ENCODE assay signal across 21 mouse cellular contexts in the genomic region with DNA sequence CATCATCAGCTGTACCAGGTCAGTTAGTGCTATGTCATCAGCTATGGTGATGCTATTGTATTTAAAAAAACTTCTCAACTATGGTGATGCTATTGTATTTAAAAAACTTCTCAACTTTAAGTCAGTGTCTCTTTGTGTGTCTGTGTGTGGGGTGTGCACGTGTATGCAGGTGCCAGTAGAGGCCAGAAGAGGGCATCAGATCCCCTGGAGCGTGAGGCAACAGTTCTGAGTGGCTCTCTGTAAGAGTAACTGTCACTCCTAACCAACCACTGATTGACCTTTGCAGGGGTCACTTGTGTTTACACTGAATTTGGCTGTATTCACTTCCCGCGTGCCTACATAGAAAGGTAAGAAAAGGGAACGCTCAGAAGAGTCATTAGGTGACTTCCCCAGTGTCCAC. TPM values are rescaled to one million over a fixed set of nuclear protein-coding genes. Genes with fewer than 3 reads are reported as not detected.
A peak's percentile ranks its signal among the peaks of the same experiment; 100 is the strongest.
DNase-seq lines count a peak whose midpoint lies in the region; ATAC-seq and TF ChIP-seq lines count a peak whose summit lies in the region.
"Had no signal": no experiment of that assay in that cellular context is flagged by ENCODE, and none has a peak within 500 bp of the region (broad histone marks: within the 10 kb centered on the region; RNA-seq: fewer than 3 reads in every experiment).

No protein-coding gene starts in this region.

- WGBS in hindbrain, postnatal 0 days, result 94% methylated on average over 5 of the region's 5 CpGs
- WGBS in hindbrain, embryonic 11.5 days, result 82% methylated on average over 5 of the region's 5 CpGs
- WGBS in liver, postnatal 0 days (ENCODE audit: insufficient replicate concordance), result 78% methylated on average over 5 of the region's 5 CpGs
- 83% methylated on average over 5 of the region's 5 CpGs for WGBS in liver, embryonic 12.5 days (ENCODE audit: insufficient replicate concordance)
- WGBS in bone marrow, adult 2 months, result 86% methylated on average over 5 of the region's 5 CpGs
- WGBS in cerebellum, adult 2 months, result 94% methylated on average over 5 of the region's 5 CpGs

- H3K4me2 ChIP-seq in hindbrain, postnatal 0 days (ENCODE audit: low read depth, low read length), result no peak overlapping the region
- no peak overlapping the region for H3K4me2 ChIP-seq in hindbrain, embryonic 11.5 days (replicated peaks; ENCODE audit: low read depth, low read length)
- H3K4me2 ChIP-seq in liver, postnatal 0 days (ENCODE audit: low read depth, low read length), result no peak overlapping the region
- H3K4me2 ChIP-seq in liver, embryonic 12.5 days, result no peak overlapping the region
- H3K4me2 ChIP-seq: embryonic facial prominence, embryonic 13.5 days; heart, embryonic 15.5 days; hindbrain, embryonic 12.5 days; midbrain, embryonic 13.5 days; stomach, embryonic 15.5 days had no signal

- peaks cover 44% of the 10 kb centered on the region for H3K36me3 ChIP-seq in hindbrain, postnatal 0 days (ENCODE audit: insufficient read depth, low read length)
- H3K36me3 ChIP-seq in hindbrain, embryonic 11.5 days (ENCODE audit: control insufficient read depth, insufficient read depth, low read length), result peaks cover 15% of the 10 kb centered on the region
- peaks cover 30% of the 10 kb centered on the region for H3K36me3 ChIP-seq in liver, postnatal 0 days (replicated peaks; ENCODE audit: insufficient read depth, low read length)
- peaks cover 54% of the 10 kb centered on the region for H3K36me3 ChIP-seq in liver, embryonic 12.5 days
- peaks cover 57% of the 10 kb centered on the region for H3K36me3 ChIP-seq in E14TG2a.4 (ENCODE audit: insufficient read depth, low read length)

- no peak overlapping the region for H3K27ac ChIP-seq in hindbrain, postnatal 0 days
- no peak overlapping the region for H3K27ac ChIP-seq in hindbrain, embryonic 11.5 days (ENCODE audit: low read depth, low read length)
- no peak overlapping the region for H3K27ac ChIP-seq in liver, postnatal 0 days (ENCODE audit: low read depth)
- H3K27ac ChIP-seq in liver, embryonic 12.5 days, result no peak overlapping the region
- no peak overlapping the region for H3K27ac ChIP-seq in bone marrow, adult 2 months (ENCODE audit: control insufficient read depth, insufficient read depth, low read depth, low read length, poor library complexity)
- H3K27ac ChIP-seq in cerebellum, adult 2 months (ENCODE audit: insufficient read depth, low read length), result no peak overlapping the region
- H3K27ac ChIP-seq: embryonic facial prominence, embryonic 13.5 days; heart, embryonic 15.5 days; hindbrain, embryonic 12.5 days; midbrain, embryonic 13.5 days; stomach, embryonic 15.5 days had no signal

- no peak for TF ChIP-seq POLR2A in bone marrow, adult 2 months (IDR thresholded peaks at IDR 0.05; ENCODE audit: borderline replicate concordance, control insufficient read depth, low read depth, low read length)
- TF ChIP-seq POLR2A in cerebellum, adult 2 months (IDR thresholded peaks at IDR 0.05; ENCODE audit: borderline replicate concordance, insufficient read depth, low read length), result no peak

- H3K9ac ChIP-seq in hindbrain, postnatal 0 days (replicated peaks; ENCODE audit: low read length), result no peak overlapping the region
- H3K9ac ChIP-seq in hindbrain, embryonic 11.5 days (ENCODE audit: low read depth, low read length), result no peak overlapping the region
- H3K9ac ChIP-seq in liver, postnatal 0 days (replicated peaks), result no peak overlapping the region
- H3K9ac ChIP-seq in liver, embryonic 12.5 days, result no peak overlapping the region
- H3K9ac ChIP-seq: embryonic facial prominence, embryonic 13.5 days; heart, embryonic 15.5 days; hindbrain, embryonic 12.5 days; midbrain, embryonic 13.5 days; stomach, embryonic 15.5 days had no signal

- no peak overlapping the region for H3K4me3 ChIP-seq in hindbrain, postnatal 0 days (ENCODE audit: low read length)
- H3K4me3 ChIP-seq in hindbrain, embryonic 11.5 days (ENCODE audit: low read depth, low read length), result no peak overlapping the region
- H3K4me3 ChIP-seq in liver, postnatal 0 days (ENCODE audit: low read depth, low read length), result no peak overlapping the region
- no peak overlapping the region for H3K4me3 ChIP-seq in liver, embryonic 12.5 days
- no peak overlapping the region for H3K4me3 ChIP-seq in E14TG2a.4 (replicated peaks; ENCODE audit: low read length)
- no peak overlapping the region for H3K4me3 ChIP-seq in bone marrow, adult 2 months (replicated peaks; ENCODE audit: control insufficient read depth, low read depth, low read length)
- no peak overlapping the region for H3K4me3 ChIP-seq in cerebellum, adult 2 months (replicated peaks; ENCODE audit: insufficient read depth, low read depth, low read length)
- H3K4me3 ChIP-seq: embryonic facial prominence, embryonic 13.5 days; heart, embryonic 15.5 days; hindbrain, embryonic 12.5 days; midbrain, embryonic 13.5 days; stomach, embryonic 15.5 days had no signal

- no peak for TF ChIP-seq EP300 in liver, postnatal 0 days (IDR thresholded peaks at IDR 0.05; ENCODE audit: low read depth)

- TF ChIP-seq CTCF in hindbrain, postnatal 0 days (IDR thresholded peaks at IDR 0.05; ENCODE audit: low read depth), result peak; percentile 38; the same call in 1 of the 2 replicates
- TF ChIP-seq CTCF in liver, postnatal 0 days (IDR thresholded peaks at IDR 0.05; ENCODE audit: low read depth), result 0 out of 2 replicates have a peak, but pooled peaks have one; percentile 7
- TF ChIP-seq CTCF in E14TG2a.4 (conservative IDR thresholded peaks at IDR 0.05; ENCODE audit: low read length), result peak; percentile 30
- TF ChIP-seq CTCF in bone marrow, adult 2 months (IDR thresholded peaks at IDR 0.05; ENCODE audit: control insufficient read depth, insufficient read depth, low read length), result peak; percentile 10; the same call in 1 of the 2 replicates
- TF ChIP-seq CTCF in cerebellum, adult 2 months (IDR thresholded peaks at IDR 0.05; ENCODE audit: borderline replicate concordance, insufficient read depth, low read depth, low read length), result no peak; the same call in 1 of the 2 replicates

- no peaks in the 10 kb centered on the region for H3K4me1 ChIP-seq in hindbrain, postnatal 0 days (ENCODE audit: insufficient read depth, low read length)
- H3K4me1 ChIP-seq in hindbrain, embryonic 11.5 days (replicated peaks; ENCODE audit: control insufficient read depth, insufficient read depth, low read length), result no peaks in the 10 kb centered on the region
- no peaks in the 10 kb centered on the region for H3K4me1 ChIP-seq in liver, postnatal 0 days (ENCODE audit: insufficient read depth)
- no peaks in the 10 kb centered on the region for H3K4me1 ChIP-seq in liver, embryonic 12.5 days
- peaks cover 53% of the 10 kb centered on the region for H3K4me1 ChIP-seq in E14TG2a.4 (replicated peaks; ENCODE audit: low read depth, low read length)
- H3K4me1 ChIP-seq in bone marrow, adult 2 months (ENCODE audit: control insufficient read depth, insufficient read depth, low read length), result no peaks in the 10 kb centered on the region
- H3K4me1 ChIP-seq in cerebellum, adult 2 months (ENCODE audit: control insufficient read depth, insufficient read depth, low read length), result no peaks in the 10 kb centered on the region
- H3K4me1 ChIP-seq: embryonic facial prominence, embryonic 13.5 days; stomach, embryonic 15.5 days had no signal

- DNase-seq in hindbrain, postnatal 0 days (ENCODE audit: low spot score), result no peak
- DNase-seq in hindbrain, embryonic 11.5 days (ENCODE audit: low spot score), result no peak
- DNase-seq in liver, postnatal 0 days, result no peak
- DNase-seq in ovary, postnatal 36 days (ENCODE audit: low spot score), result no peak
- no peak for DNase-seq in cerebellum, adult 2 months
- DNase-seq: cerebellum, adult 11 months; cerebellum, postnatal 36 days; heart, adult 18-20 months; kidney, adult 18-20 months; lung, postnatal 4 days; right cerebral cortex, adult 18-20 months; spleen, adult 18-20 months; thymus, postnatal 36 days had no signal

- no peaks in the 10 kb centered on the region for H3K27me3 ChIP-seq in hindbrain, postnatal 0 days (ENCODE audit: insufficient read depth, low read length)
- H3K27me3 ChIP-seq in hindbrain, embryonic 11.5 days (ENCODE audit: control insufficient read depth, insufficient read depth, low read length), result no peaks in the 10 kb centered on the region
- H3K27me3 ChIP-seq in liver, postnatal 0 days (ENCODE audit: insufficient read depth, low read length), result no peaks in the 10 kb centered on the region
- no peaks in the 10 kb centered on the region for H3K27me3 ChIP-seq in liver, embryonic 12.5 days (replicated peaks)
- H3K27me3 ChIP-seq in E14TG2a.4 (ENCODE audit: insufficient read depth, low read length), result no peaks in the 10 kb centered on the region
- H3K27me3 ChIP-seq in cerebellum, adult 2 months (ENCODE audit: control insufficient read depth, insufficient read depth, low read length), result no peaks in the 10 kb centered on the region
- H3K27me3 ChIP-seq: embryonic facial prominence, embryonic 13.5 days; heart, embryonic 15.5 days; hindbrain, embryonic 12.5 days; stomach, embryonic 15.5 days had no signal

- H3K9me3 ChIP-seq in hindbrain, postnatal 0 days (ENCODE audit: low read length), result no peaks in the 10 kb centered on the region
- H3K9me3 ChIP-seq in hindbrain, embryonic 11.5 days (ENCODE audit: control insufficient read depth, low read length), result no peaks in the 10 kb centered on the region
- no peaks in the 10 kb centered on the region for H3K9me3 ChIP-seq in liver, postnatal 0 days (ENCODE audit: low read length)
- H3K9me3 ChIP-seq in liver, embryonic 12.5 days (replicated peaks), result no peaks in the 10 kb centered on the region
- H3K9me3 ChIP-seq in E14TG2a.4 (ENCODE audit: low read length), result no peaks in the 10 kb centered on the region
- H3K9me3 ChIP-seq: heart, embryonic 15.5 days; hindbrain, embryonic 12.5 days; midbrain, embryonic 13.5 days; stomach, embryonic 15.5 days had no signal

- no peak for ATAC-seq in hindbrain, postnatal 0 days
- ATAC-seq in hindbrain, embryonic 11.5 days (ENCODE audit: low FRiP score), result no peak
- ATAC-seq in liver, postnatal 0 days, result no peak
- ATAC-seq in liver, embryonic 12.5 days, result no peak
- ATAC-seq: midbrain, embryonic 13.5 days had no signal

RNA-seq across cellular contexts. Expression of gene Fancc, which starts 10.7 kb away (rescaled TPM):
- 17.7 and 25.9 TPM in 2 replicates for total RNA-seq in hindbrain, postnatal 0 days (2014; rRNA removed)
- 11.4 and 11.9 TPM in 2 replicates for polyA plus RNA-seq in hindbrain, postnatal 0 days (2015; fragmentation: Nextera tagmentation; extraction: Ambion mirVana)
- 19.7 and 26.1 TPM in 2 replicates for polyA plus RNA-seq in hindbrain, embryonic 11.5 days (2014; fragmentation: Nextera tagmentation; extraction: Ambion mirVana)
- polyA plus RNA-seq in liver, postnatal 0 days (2015; fragmentation: Nextera tagmentation; extraction: Ambion mirVana), result 3.5 and 5.2 TPM in 2 replicates
- 13.5 TPM in 2 replicates for polyA plus RNA-seq in liver, embryonic 12.5 days (2016; fragmentation: Nextera tagmentation; extraction: Ambion mirVana)
- polyA plus RNA-seq in bone marrow, adult 2 months (2011; ENCODE audit: insufficient read depth, insufficient read length, low replicate concordance, missing spikeins), result 9.9 and 14.2 TPM in 2 replicates
- polyA plus RNA-seq in cerebellum, adult 2 months (2012; rRNA removed), result 18.4 and 18.6 TPM in 2 replicates
